Mouse (Mus musculus): ENCODE data around the gene Traf5.
A peak's percentile ranks its signal among the peaks of the same experiment; 100 is the strongest.

The Traf5 gene

DNA sequence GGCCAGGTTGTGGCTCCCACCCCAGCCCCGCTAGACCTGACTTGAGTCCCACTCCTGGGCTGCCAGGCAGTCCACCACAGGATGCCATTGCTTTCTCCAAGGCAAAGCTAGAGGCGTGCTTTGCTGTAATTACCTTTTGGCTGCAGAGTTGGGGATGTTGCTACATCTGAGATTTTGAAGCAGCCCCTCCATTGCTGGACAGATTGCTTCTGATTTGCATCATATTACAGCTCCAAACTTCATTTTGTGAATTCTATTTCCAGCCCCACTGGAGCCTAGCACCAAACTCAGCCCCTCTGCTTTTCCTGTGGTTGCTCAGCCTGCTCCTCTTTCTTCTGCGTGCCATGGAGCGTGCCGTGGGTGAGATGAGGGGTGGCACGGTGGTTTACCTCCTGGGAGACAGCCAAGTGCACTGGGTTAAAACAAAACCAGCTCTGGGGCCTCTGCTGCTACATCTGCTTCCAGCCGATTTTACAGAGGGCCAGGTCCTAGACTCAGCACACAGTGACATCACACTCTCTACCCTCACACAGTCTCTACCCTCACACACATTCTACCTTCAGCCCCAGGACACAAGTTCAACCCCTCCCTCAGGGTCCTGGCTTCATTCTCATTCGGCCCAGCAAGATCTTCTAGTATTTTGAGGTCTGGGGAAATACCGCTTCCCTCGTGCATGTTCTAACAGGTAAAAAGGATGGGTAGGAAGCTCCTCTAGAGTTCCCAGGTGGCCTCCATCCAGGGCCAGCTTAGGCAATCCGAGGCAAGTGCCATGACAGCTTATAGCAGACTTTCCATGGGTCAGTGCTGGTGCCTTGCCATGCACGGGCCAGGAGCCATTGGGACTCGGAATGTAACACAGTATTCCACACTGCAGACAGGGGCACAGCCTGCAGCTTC, 117.6 kb downstream of the Traf5 start:
- DNase-seq (ENCODE audit: low spot score in 2 of 2) = no peak

DNA sequence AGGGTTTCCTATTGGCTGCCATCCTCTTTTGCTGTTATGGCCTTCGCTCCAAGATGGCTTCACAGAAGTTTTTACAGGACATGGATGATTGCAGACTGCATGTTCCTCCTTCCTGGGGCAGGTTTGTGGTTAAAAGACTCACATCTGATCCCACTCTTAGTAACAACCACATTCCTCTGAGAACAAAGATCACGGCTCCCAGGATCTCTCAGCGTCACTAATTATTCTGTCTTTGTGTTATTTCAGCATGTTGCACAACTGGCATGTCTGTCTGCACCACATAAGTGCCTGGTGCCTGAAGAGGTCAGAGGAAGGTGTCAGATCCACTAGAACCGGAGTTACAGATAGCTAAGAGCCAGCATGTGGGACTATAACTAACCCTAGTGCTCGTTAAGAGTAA, 122.4 kb downstream of the Traf5 start:
- no peak for DNase-seq (ENCODE audit: low spot score in 2 of 2)

DNA sequence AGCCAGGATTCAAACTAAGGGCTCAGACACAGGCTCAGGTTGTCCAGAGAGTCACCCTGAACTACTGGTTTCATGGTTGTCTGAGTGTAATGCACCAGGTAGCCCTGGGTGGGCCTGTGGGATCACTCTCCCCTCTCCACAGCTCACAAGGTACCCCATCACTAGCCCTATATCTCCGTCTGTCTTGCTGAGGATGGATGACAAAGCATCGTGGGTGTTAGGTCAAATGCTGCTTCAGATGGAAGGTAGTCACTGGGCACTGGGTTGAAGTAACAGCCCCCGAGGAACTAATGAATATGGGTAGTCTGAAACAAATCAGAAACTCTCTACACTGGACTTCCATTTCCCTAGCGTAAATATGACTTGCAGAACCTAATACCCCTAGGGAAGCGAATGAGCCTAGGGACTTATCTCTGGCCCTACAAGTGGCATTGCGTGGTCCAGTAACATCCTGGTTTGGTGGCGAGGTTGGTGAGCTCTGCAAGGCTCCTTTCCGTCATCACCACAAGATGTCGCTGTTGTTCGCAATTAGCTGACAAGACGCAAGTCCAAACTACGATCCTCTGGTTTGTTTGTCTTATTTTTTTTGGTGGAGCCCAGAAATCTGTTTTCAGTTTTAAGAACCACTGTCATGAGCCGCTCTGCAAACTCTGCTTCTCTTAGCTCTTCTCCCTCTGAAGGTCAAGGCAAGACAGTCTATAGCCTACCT, 127.4 kb downstream of the Traf5 start:
- DNase-seq (ENCODE audit: low spot score in 2 of 2) = peak; percentile 49 to 76

DNA sequence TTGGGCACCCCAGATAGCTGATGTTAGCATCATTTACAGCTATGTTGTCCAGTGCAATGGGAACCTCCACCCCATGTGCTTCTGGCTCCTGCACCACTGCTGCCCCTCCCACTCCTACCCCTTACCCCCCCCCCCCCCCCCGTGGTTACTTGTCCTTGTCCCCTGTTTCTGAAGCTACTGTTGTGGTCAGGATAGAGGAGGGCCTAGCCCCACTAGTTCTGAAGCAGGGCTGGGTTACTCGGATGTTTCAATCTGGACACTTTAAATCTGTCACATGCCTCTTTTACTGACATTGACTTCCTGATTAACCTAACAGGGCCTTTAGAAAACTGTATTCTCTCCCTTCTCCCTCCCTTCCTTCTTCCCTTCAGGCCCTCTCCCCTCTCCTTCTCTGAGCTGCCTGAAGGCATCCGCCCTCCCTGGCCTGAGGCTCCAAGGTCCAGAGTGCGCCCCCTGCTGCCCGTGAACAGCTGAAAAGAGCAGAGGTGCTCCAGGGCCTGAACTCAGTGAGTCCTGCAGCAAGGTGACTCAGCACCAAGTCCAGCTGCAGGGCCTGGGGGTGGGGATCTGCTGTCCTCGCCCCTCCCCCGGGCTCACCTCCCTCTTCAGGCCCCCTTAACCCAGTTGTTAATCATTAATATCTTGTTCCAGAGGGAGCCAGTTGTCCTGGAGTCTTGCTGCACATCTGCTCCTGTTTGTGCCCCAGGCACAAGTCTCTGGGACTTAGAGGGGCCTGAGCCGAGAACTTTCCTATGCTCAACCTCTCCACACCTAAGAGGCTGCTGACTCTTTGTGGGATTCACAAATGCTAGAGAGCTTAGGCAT, 128.2 kb downstream of the Traf5 start:
- peak; percentile 65 to 86 for DNase-seq (ENCODE audit: low spot score in 2 of 2)

DNA sequence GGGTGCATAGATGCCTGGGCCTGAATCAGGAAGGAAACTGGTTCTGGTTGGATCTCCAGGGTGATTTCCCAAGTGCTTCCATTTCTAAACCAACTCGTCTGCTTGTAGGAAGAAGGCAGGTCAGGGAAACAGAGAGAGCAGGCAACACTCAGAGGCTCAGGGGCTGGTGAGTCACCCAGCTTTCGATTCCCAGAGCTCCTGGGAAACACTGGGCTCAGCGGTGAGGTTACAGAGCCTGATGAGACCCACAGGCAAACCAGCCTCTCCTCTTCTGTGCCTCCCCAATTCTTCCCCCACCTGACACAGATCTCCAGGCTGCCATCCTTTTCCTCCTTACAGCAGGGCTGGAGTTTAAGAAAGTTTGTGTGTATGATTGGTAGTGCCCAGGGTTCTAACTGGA, 128.9 kb downstream of the Traf5 start:
- DNase-seq (ENCODE audit: low spot score in 2 of 2) = no peak

DNA sequence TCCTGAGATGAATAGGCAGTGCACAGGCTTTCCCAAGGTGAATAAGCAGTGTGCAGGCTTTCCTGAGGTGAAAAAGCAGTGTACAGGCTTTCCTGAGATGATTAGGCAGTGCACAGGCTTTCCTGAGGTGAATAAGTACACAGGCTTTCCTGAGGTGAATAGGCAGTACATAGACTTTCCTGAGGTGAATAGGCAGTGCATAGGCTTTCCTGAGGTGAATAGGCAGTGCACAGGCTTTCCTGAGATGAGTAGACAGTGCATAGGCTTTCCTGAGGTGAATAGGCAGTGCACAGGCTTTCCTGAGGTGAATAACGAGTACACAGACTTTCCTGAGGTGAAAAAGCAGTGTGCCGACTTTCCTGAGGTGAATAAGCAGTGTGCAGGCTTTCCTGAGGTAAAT, 131.4 kb downstream of the Traf5 start:
- no peak for DNase-seq (ENCODE audit: low spot score in 2 of 2)

DNA sequence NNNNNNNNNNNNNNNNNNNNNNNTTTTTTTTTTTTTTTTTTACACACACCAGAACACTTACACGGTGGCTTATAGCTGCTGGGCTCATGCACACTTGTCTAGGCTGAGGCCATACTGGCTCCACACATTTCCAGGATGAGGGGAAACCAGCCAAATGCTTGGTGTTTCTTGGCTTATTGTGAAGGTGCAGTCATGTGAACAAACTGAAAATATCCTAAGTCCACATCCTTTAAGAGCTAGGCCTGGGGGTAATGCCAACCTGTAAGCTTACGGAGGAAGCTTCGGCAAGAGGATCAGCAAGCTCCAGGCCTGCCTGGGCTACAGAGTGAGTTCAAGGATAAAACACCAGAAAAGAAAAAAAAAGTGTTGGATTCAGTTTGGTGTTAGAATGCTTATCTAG, 135.0 kb downstream of the Traf5 start:
- no peak for DNase-seq (ENCODE audit: low spot score in 2 of 2)

DNA sequence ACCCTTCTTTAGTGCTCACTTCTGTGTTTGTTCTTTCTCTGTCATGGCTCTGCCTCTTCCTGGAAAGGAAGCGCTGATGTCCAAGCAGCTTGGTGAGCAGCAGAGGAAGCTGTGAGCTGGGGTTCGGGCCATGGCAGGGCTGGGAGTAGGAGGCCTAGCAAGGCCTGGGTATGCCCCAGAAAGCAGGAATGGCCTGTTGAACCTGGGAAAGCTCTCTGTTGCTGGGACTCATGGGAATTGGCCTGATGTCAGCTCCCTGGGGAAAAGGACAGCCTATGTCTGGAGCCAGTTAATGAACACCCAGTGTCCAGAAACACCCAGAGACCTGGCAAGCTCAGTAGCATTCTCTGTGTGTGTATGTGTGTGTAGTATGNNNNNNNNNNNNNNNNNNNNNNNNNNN, 135.5 kb downstream of the Traf5 start:
- DNase-seq (ENCODE audit: low spot score in 2 of 2) = no peak

DNA sequence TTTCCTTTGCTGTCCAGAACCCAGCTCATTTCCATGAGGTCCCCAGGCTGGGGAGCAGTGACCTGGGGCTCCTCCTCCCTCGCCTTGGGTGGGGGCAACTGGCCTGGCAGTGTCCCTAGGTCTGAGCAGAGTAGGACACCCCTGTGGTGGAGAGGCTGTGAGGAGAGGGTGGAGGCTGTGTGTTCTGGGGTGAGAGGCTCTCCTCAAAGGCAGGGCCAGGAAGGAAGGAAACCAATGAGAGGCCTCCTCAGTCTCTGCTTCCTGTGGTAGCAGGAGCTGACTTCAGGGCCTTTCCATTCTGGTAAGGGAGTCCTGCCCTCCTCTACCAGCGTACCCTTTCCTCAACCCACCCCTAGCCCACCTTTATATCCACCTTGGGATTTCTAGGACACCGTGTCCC, 136.1 kb downstream of the Traf5 start:
- no peak for DNase-seq (ENCODE audit: low spot score in 2 of 2)

DNA sequence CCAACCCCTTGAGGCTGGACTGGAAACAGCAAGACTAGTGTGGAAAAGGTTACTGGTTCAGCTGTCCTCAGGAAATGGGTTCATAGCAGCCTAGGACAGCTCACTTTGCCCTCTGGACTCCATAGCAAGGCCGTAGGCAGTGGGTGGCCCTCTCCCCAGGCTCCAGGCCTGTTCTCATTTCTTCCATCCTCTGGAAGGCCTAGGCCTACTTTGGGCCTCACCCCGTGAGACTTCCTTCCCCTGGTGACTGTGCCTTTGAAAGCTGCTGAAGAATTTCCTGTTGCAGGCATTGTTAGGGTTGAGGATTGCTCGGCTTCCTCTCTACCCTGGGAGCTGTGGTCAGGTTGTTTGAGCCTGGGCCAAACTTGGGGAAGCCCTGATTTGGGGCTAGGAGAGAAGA, 137.3 kb downstream of the Traf5 start:
- DNase-seq (ENCODE audit: low spot score in 2 of 2) = no peak

DNA sequence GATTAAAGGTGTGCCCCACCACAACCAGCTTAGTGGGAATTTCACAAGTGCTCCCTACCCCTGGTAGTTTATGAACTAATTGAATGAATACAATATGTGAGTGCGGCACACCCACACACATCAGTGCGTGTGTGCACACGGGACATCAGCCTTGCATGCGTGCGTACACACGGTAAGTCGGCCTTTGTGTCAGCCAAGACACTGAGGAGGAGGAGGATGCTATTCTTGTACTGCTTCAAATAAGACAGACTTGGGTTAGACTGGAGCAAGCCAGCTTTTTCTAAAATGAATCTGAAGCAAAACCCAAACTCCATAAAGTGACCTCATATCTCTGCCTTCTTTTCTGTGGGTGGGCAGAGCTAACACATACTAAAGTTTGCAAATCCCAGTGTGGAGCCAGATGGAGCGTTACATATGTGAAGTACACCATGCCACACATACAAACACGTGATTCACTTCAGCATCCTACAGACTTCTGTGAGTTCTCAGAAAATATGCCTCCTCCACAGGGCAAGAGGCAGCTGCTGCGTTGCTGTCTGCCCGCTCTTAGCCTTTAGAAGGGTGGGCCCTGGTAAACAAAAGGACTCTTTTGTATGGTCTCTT, 139.5 kb downstream of the Traf5 start:
- DNase-seq (ENCODE audit: low spot score in 2 of 2) = no peak

DNA sequence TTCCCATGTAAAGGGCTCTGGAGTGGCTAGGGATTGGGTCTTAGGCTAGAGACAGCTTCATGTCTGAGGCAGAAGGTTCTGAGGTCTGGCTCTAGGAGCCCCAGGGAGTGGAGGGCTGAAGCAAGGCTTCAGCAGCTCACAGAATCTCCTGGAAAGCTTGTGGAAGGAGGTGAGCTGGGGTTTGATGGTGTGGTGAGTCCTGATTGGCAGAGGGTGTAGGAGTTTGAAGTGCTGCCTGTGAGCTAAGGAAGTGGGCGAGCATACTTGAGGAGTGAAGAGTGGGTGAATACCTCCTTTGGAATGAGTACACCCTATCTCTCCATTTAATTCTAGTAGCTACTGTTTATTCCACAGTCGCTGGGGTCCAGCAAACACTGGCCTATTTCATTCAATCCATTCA, 141.7 kb downstream of the Traf5 start:
- DNase-seq (ENCODE audit: low spot score in 2 of 2) = no peak

DNA sequence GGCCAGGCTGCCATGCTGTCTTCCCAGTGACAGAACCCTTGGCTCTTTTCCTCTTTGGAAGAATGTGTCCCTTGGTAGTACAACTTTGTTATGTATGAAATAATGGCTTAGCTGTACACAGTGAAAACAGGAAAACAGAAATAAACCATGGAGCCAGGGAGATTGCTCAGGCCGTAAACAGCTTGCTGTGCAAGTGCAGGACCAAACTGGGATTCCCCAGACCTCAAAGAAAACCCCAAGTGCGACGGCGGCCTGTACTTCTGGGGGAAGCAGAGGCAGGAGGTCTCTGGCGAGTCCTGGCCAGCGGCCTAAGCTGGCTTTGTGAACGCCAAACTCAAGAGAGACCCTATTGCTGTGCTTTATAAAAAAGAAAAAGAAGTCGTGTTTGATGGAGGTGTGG, 143.8 kb downstream of the Traf5 start:
- no peak for DNase-seq (ENCODE audit: low spot score in 2 of 2)

DNA sequence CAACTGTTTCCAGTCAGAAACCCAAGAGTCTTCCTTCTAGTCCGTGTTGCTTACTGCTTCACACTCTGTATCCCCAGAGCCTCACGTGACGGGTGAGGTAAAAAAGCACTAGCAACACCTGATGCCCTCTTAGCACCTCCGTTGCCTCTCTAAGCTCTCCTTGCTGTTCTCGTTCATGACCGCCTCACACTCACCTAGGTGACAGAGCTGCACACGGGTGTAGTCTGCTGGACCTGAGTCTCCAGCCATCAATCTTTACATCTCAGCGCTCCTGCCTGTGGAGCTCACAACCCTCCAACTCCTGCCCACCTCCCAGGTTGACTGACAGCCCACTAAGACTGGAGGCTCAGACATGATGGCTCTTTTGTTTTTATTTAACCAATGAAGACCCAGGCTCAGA, 144.6 kb downstream of the Traf5 start:
- no peak for DNase-seq (ENCODE audit: low spot score in 2 of 2)
